Mouse (Mus musculus) liver, embryonic 15.5 days (tissue): ENCODE data around the gene Adap2. TPM values are rescaled to one million over a fixed set of nuclear protein-coding genes. Genes with fewer than 3 reads are reported as not detected.

Source experiments
- ATAC-seq: fragments of 200-750 bp; cut with Nextera tagmentation; 2 replicates; pipeline ENCODE4 v1.8.0; 2017; ENCODE audit warnings: moderate number of reproducible peaks, mild to moderate bottlenecking, moderate library complexity; ENCODE audit not compliant: insufficient read depth
- H3K27ac ChIP-seq: fragments of 300-500 bp; sonication (generic); replicated peaks from 2 replicates; pipeline ENCODE4 v1.5.1; 2015; ENCODE audit warnings: mild to moderate bottlenecking, inconsistent platforms
- H3K27me3 ChIP-seq: fragments of 300-500 bp; sonication (generic); 2 replicates; pipeline ENCODE4 v1.6.1; 2015; ENCODE audit warnings: mild to moderate bottlenecking, inconsistent platforms
- H3K36me3 ChIP-seq: fragments of 300-500 bp; sonication (generic); replicated peaks from 2 replicates; pipeline ENCODE4 v1.6.1; 2015; ENCODE audit warnings: moderate library complexity, mild to moderate bottlenecking, inconsistent platforms
- H3K4me1 ChIP-seq: fragments of 300-500 bp; sonication (generic); replicated peaks from 2 replicates; pipeline ENCODE4 v1.6.1; 2015; ENCODE audit warnings: inconsistent platforms
- H3K4me2 ChIP-seq: fragments of 300-500 bp; sonication (generic); 2 replicates; pipeline ENCODE4 v1.6.1; 2015; ENCODE audit warnings: moderate library complexity, mild to moderate bottlenecking, inconsistent platforms
- H3K4me3 ChIP-seq: fragments of 300-500 bp; sonication (generic); replicated peaks from 2 replicates; pipeline ENCODE4 v1.5.1; 2015; ENCODE audit warnings: mild to moderate bottlenecking, inconsistent platforms
- H3K9ac ChIP-seq: fragments of 300-500 bp; sonication (generic); 2 replicates; pipeline ENCODE4 v1.6.1; 2015; ENCODE audit warnings: moderate library complexity, mild to moderate bottlenecking, inconsistent platforms
- H3K9me3 ChIP-seq: fragments of 300-500 bp; sonication (generic); replicated peaks from 2 replicates; pipeline ENCODE4 v1.6.1; 2016; ENCODE audit warnings: inconsistent platforms
- WGBS: fragments of 180-500 bp; shearing (Covaris S2); methylation state at CpG from one replicate; pipeline ENCODE4 v1.1.7; 2015; ENCODE audit warnings: mixed read lengths; ENCODE audit not compliant: insufficient replicate concordance; 5-methylcytosine and 5-hydroxymethylcytosine counted together
- polyA plus RNA-seq: library from polyadenylated mRNA; unstranded; fragments of >200 nt; fragmentation: Nextera tagmentation; extraction: Ambion mirVana; gene quantifications from 2 replicates; pipeline ENCODE4 v1.2.1, GENCODE M21; 2015

The Adap2 gene
- polyA plus RNA-seq, 1 experiment from 2014 or later: 6.5 TPM

GRCm38 (mm10) chr11:80161041-80161440, 7.1 kb downstream of the Adap2 start:
- H3K4me2 ChIP-seq: no peak overlapping the region
- H3K36me3 ChIP-seq: peaks cover 5% of the 10 kb centered on the region
- no peak overlapping the region for H3K4me3 ChIP-seq
- H3K27me3 ChIP-seq: peaks cover 9% of the 10 kb centered on the region
- H3K9me3 ChIP-seq: no peaks in the 10 kb centered on the region
- no peaks in the 10 kb centered on the region for H3K4me1 ChIP-seq
- 62% methylated on average over 4 of the region's 4 CpGs for WGBS
- no peak for ATAC-seq
- no peak overlapping the region for H3K27ac ChIP-seq
- no peak overlapping the region for H3K9ac ChIP-seq

- Histone ChIP-seq H3K4me2 (no peak overlapping the region), H3K4me1 (no peaks in the 10 kb centered on the region; the same call in 1 of the 2 replicates), H3K9ac (no peak overlapping the region), H3K9me3 (no peaks in the 10 kb centered on the region; the same call in 1 of the 2 replicates), H3K27me3 (no peaks in the 10 kb centered on the region), H3K4me3 (no peak overlapping the region), H3K27ac (no peak overlapping the region), H3K36me3 (peaks cover 9% of the 10 kb centered on the region)
- ATAC-seq: no peak
- 21% methylated on average over 7 of the region's 7 CpGs for WGBS
Measured at GRCm38 (mm10) chr11:80163362-80164116, 9.6 kb downstream of the Adap2 start.

DNA sequence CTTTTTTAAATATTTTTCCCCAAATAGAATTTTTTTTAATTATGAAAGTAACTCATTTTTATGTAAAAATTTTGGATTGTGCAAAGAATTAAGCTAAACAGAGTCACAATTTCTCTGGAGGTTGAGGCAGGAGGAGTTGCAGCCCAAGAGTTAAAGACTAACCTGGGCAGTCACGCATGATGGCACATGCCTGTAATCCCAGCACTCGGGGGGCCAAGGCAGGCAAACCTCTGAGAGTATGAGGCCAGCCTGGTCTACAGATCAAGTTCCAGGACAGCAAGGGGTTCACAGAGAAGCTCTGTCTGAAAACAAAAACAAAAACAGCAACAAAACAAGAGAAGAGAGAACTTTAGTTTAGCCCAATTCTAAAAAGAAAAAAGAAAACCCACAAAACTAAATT, 10.3 kb downstream of the Adap2 start:
- no peaks in the 10 kb centered on the region for H3K27me3 ChIP-seq
- H3K27ac ChIP-seq: no peak overlapping the region
- H3K4me3 ChIP-seq: no peak overlapping the region
- H3K9ac ChIP-seq: no peak overlapping the region
- no peaks in the 10 kb centered on the region; the same call in 1 of the 2 replicates for H3K9me3 ChIP-seq
- H3K4me1 ChIP-seq: no peaks in the 10 kb centered on the region; the same call in 1 of the 2 replicates
- 69% methylated on average over 2 of the region's 2 CpGs for WGBS
- no peak for ATAC-seq
- H3K4me2 ChIP-seq: no peak overlapping the region
- H3K36me3 ChIP-seq: peaks cover 9% of the 10 kb centered on the region

DNA sequence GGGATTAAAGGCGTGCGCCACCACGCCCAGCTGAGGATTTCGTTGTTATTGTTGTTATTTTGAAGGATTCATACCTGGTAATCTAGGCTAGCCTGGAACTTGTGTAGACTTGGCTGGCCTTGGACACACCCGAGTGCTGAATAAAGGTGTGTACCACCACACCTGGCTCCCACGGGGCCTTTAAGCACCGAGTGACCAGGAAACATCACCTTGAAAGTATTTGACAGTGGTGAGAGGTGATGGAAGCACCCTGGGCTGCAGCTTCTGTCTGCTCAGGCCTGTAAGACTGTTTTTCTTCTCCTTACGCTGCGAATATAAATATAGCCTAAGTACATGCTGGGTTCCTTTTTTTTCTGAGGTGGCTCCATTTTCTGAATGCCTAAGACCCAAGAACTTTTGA, 14.2 kb downstream of the Adap2 start:
- Histone ChIP-seq H3K36me3 (peaks cover 9% of the 10 kb centered on the region), H3K9me3 (no peaks in the 10 kb centered on the region; the same call in 1 of the 2 replicates), H3K9ac (no peak overlapping the region), H3K4me3 (no peak overlapping the region), H3K4me2 (no peak overlapping the region), H3K4me1 (peaks cover 3% of the 10 kb centered on the region; the same call in 1 of the 2 replicates), H3K27me3 (no peaks in the 10 kb centered on the region), H3K27ac (no peak overlapping the region)
- 72% methylated on average over 9 of the region's 9 CpGs for WGBS
- no peak for ATAC-seq

DNA sequence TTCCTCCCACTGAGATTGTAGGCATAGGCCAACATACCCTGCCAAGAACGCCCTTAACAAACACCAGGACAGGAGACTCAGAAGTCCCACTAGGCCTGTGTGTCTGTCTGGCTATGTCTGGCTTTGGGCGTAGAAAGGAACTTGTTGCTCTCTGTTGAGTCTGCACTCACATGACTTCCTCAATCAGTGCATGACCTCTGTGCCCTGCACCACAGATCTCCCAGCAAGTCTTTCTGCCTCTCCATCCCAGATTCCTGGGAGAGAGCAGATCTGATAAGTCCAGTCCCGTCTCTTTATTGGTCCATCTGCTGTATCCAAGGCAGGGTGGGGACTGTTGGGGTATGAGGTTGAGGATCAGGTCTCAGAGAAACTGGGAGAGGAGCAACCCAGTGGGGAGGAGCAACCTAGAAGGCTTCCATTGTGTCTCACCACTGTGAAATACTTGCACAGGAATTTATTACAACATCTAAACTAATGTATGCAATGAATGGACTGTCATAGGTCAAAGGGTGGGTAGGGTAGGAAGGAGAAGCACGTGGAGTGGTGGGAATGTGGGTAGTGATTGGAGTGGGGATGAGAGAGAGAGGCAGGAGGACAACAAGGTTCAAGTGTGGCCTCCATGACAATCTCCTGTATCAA, 14.8 kb downstream of the Adap2 start:
- Histone ChIP-seq H3K4me3 (no peak overlapping the region), H3K9ac (no peak overlapping the region), H3K4me2 (no peak overlapping the region), H3K9me3 (no peaks in the 10 kb centered on the region; the same call in 1 of the 2 replicates), H3K4me1 (peaks cover 5% of the 10 kb centered on the region; the same call in 1 of the 2 replicates), H3K27ac (no peak overlapping the region), H3K36me3 (peaks cover 9% of the 10 kb centered on the region), H3K27me3 (no peaks in the 10 kb centered on the region)
- ATAC-seq: no peak
- 41% methylated on average over 4 of the region's 4 CpGs for WGBS

GRCm38 (mm10) chr11:80169629-80170028, 15.7 kb downstream of the Adap2 start:
- no peak for ATAC-seq
- WGBS: 56% methylated on average over 3 of the region's 3 CpGs
- peaks cover 11% of the 10 kb centered on the region for H3K4me1 ChIP-seq
- H3K9me3 ChIP-seq: no peaks in the 10 kb centered on the region; the same call in 1 of the 2 replicates
- H3K4me3 ChIP-seq: no peak overlapping the region
- H3K4me2 ChIP-seq: no peak overlapping the region
- peaks cover 9% of the 10 kb centered on the region for H3K36me3 ChIP-seq
- no peak overlapping the region for H3K9ac ChIP-seq
- H3K27me3 ChIP-seq: no peaks in the 10 kb centered on the region
- no peak overlapping the region for H3K27ac ChIP-seq

- Histone ChIP-seq H3K27me3 (no peaks in the 10 kb centered on the region), H3K9ac (no peak overlapping the region), H3K4me3 (no peak overlapping the region), H3K9me3 (no peaks in the 10 kb centered on the region; the same call in 1 of the 2 replicates), H3K27ac (no peak overlapping the region), H3K4me2 (no peak overlapping the region), H3K4me1 (peaks cover 13% of the 10 kb centered on the region), H3K36me3 (peaks cover 9% of the 10 kb centered on the region)
- 42% methylated on average over 5 of the region's 5 CpGs for WGBS
- ATAC-seq: no peak
Measured at GRCm38 (mm10) chr11:80170351-80170750, 16.4 kb downstream of the Adap2 start.

DNA sequence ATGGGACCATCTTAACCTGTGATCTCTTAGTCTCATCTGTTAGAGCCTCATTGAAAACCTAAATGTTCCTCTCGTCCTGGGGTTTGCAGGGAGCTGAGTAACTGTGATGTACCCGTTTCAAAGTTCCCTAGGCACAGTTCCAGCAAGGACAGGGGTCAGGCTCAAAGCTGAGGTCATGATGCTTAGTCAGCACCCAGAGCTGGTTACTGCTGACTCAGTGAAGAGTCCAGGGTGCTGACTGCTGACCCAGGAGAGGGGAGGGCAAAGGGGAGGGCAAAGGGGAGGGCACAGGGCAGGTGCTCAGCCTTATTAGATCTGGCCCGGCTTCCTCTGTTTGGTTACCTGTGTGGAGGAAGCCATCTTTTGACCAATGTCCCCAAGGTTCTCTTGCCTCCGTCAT, 18.0 kb downstream of the Adap2 start:
- WGBS: 48% methylated on average over 4 of the region's 4 CpGs
- H3K27me3 ChIP-seq: no peaks in the 10 kb centered on the region
- no peaks in the 10 kb centered on the region for H3K36me3 ChIP-seq
- no peak overlapping the region for H3K9ac ChIP-seq
- H3K27ac ChIP-seq: 0 out of 2 replicates have a peak overlapping the region, but pooled peaks have one; percentile 19
- no peak overlapping the region for H3K4me2 ChIP-seq
- H3K9me3 ChIP-seq: no peaks in the 10 kb centered on the region
- peaks cover 13% of the 10 kb centered on the region for H3K4me1 ChIP-seq
- H3K4me3 ChIP-seq: no peak overlapping the region
- peak; percentile 37; the same call in 1 of the 2 replicates for ATAC-seq

GRCm38 (mm10) chr11:80173963-80174670, 20.2 kb downstream of the Adap2 start:
- ATAC-seq: no peak
- no peak overlapping the region; the same call in 1 of the 2 replicates for H3K27ac ChIP-seq

DNA sequence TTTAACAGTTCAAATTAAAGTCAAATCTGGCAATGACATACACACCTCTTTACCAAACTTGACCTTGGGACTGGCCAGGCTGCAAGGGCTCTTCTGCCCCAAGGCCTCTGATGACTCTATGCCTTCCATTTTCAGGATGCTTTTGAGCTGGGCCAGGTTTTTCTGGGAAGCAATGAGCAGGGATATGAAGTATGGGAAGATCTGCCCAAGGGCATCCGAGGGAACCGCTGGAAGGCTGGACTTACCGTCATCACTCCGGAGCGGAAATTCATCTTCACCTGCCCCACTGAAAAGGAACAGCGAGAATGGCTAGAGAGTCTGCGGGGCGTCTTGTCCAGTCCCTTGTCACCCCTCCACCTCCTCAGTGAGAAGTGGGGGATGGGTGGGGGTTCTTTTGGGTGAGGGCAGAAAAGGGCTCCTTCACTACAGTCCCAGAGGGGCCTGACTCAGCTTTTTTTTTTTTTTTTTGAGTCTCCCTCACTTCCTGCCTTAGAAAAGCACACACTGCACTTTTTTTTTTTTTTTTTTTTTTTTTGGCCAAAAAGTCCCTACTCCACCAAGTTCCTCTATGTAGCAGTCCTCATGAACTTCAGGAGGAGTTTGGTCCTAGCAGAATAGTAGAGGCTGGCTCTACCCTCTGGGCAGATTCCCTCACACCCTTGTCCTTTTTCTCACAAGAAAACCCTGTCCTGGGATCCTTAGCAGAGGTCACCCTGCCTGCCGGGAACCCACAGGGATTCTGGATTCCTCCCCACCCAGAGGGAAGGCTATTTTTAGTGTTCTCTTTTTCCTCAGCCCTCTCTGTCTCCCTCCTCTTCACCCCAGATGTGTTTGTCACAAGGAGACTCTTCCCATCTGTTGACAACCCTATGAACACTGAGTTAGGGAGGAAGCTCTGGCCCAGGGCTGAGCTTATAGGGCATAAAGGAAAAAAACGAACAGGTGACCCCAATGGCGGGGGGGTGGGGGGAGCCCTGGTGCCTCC, 23.3 kb downstream of the Adap2 start:
- Histone ChIP-seq H3K4me2 (no peak overlapping the region), H3K9ac (no peak overlapping the region), H3K36me3 (no peaks in the 10 kb centered on the region), H3K27ac (peak overlapping the region; percentile 24), H3K4me3 (no peak overlapping the region), H3K27me3 (no peaks in the 10 kb centered on the region), H3K4me1 (peaks cover 13% of the 10 kb centered on the region), H3K9me3 (no peaks in the 10 kb centered on the region)
- no peak; the same call in 1 of the 2 replicates for ATAC-seq
- WGBS: 62% methylated on average over 11 of the region's 11 CpGs

More at GRCm38 (mm10) chr11:80173963-80174670, 20.2 kb downstream of the Adap2 start:
- WGBS: 48% methylated on average over 11 of the region's 11 CpGs
- Histone ChIP-seq H3K4me3 (no peak overlapping the region), H3K4me1 (peaks cover 13% of the 10 kb centered on the region), H3K9me3 (no peaks in the 10 kb centered on the region), H3K9ac (no peak overlapping the region), H3K27me3 (no peaks in the 10 kb centered on the region), H3K4me2 (no peak overlapping the region), H3K36me3 (no peaks in the 10 kb centered on the region)
